Mouse (Mus musculus): ENCODE measurements at regions not wholly inside any gene's neighbourhood (a gene's known extent, or its start where the extent isn't known, plus 50 kb on each side); places are given as distances from the start of the nearest gene placed in this dataset.

DNA sequence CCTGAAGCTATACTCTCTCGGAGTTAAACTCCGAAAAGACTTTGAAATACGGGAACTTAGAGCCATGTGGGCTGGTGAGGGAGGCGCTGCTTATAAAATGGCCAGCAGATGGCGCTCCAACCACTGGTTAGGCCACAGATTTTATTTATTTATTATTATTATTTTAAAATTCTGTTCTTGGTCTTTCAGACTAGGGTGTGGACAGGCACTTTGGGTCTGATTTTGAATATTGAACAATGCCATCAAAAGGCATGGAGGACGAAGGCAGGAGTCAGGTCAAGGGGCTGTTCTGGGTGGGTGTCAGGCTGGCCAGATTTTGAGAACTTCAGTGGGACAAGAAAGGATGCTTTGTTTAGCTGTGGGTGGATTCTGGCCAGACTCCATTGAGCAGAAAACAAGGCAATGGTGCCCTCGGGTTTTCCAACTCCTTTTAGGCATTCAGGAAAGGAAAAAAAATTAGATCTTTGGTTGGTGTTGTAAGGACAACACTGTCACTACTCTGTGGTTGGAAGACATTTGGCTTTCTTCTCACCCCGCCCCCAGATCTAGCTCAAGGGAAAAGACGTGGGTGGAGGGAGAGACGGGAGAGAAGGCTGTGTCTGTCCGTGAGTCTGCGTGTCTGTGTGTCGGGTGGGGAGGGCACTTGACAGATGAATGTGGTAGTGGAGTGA, 319.5 kb downstream of the Med13l start:
- peak; percentile 91 for DNase-seq (ENCODE audit: low spot score)

- DNase-seq (ENCODE audit: low spot score): no peak
Measured at GRCm38 (mm10) chr5:118880546-118880945, 320.1 kb downstream of the Med13l start.

GRCm38 (mm10) chr5:118881886-118882285, 321.4 kb downstream of the Med13l start:
- DNase-seq (ENCODE audit: low spot score): no peak

GRCm38 (mm10) chr5:118888131-118888530, 327.7 kb downstream of the Med13l start:
- DNase-seq (ENCODE audit: low spot score): no peak

DNA sequence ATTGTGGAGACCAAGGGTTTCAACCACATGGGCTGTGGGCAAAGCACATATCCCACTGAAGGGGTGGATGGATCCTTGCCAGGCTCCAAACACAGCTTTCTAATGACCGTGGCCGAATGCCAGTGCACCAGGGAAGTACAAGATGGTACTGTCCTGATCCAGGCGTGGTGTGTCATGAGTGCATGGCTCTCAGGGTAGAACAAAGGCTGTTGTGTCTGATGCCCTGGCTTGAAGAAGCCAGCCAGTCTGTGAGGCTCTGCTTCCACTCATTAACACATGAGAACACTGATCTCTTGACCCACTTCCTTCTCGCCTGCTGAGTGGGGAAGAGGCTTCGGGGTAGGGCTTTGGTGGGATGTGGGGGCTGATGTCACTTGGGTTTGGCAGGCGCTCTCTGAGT, 330.7 kb downstream of the Med13l start:
- DNase-seq (ENCODE audit: low spot score): no peak

DNA sequence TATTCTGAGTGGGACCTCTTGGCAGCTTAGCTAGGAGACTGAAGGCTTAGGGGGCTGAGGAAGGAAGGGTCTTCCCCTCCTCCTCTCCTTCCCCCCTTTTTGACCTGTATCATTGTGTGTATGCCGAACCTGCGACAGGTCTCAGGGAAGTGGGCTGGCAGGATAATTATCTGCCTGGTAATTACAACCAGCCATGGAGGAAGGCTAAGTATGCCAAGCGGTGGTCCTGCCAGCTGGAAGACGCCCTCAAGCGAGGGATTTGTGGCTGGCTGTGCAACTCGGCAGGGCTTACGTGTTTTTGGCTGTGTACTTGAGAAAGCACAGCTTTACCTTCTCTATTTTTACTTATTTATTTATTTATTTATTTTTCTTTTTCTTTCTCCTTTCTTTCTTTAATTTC, 347.7 kb downstream of the Med13l start:
- no peak for DNase-seq (ENCODE audit: low spot score)

DNA sequence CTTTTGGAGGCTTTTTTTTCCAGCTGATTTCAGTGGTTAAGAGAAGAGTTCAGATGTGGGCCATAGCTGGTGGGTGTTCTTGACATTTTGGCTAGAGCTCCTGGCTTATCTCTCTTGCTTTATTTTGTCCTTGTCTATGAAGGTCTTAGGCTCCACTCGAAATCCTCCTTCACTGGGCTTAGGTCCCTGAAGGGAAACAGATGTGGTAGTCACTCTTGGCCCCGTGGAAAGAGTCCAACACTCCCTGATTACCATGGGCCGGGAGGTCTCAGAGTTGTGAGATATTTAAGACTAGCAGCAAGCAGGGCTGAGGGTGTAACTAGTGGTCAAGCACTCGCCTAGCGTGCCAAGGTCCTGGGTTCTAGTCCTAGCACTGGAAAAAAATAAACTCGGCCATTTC, 349.3 kb downstream of the Med13l start:
- no peak for DNase-seq (ENCODE audit: low spot score)

- DNase-seq (ENCODE audit: low spot score): no peak
Measured at GRCm38 (mm10) chr5:118914191-118914750, 353.8 kb downstream of the Med13l start.

GRCm38 (mm10) chr5:118923357-118923756, 362.9 kb downstream of the Med13l start:
- DNase-seq (ENCODE audit: low spot score): no peak

DNA sequence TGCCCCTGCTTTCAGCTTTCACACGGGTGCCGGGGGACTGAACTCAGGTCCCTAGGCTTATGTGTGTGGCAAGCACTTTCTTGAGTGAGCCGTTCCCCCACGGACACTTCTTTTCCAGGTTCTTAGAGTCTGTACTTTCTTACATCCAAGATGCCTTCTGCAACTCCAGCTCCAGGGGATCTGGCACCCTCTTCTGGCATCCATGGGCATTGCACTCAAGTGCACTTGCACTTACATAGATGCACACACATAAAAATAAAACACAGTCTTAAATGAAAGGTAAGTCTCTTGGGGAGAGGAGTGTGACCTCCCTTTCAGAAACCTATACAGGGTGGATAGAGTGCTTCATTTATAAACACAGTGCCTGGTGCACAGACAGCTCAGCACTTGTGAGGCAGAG, 368.6 kb downstream of the Med13l start:
- DNase-seq (ENCODE audit: low spot score): no peak

DNA sequence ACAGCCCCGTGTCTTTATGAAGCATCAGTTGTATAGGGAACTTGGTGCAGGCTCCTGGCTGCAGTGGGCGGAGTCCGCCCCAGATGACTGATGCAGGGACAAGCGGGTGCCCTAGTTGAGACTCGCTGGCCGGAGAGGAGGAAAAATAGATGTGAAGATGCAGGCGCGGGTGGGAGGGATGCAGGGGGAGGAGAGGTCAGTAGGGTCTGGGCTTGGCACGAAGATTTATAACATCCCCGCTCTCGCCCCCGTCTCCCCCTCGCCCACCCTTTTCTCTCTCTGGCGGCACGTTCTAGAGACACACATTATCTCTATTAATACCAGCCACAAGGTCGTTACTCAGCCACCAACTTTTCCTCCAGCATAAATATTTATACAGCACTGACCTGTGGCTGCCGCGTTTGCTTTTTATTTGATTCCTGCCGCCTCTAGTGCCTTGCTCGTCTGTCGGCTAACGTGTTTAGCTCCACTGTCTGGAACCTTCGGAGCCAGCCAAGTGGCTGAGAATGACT, 369.6 kb downstream of the Med13l start:
- DNase-seq (ENCODE audit: low spot score): no peak

- no peak for DNase-seq (ENCODE audit: low spot score)
Measured at GRCm38 (mm10) chr5:118939336-118940039, 379.0 kb downstream of the Med13l start.

- no peak for DNase-seq (ENCODE audit: low spot score)
Measured at GRCm38 (mm10) chr5:118944256-118944655, 383.8 kb downstream of the Med13l start.

- DNase-seq (ENCODE audit: low spot score): no peak
Measured at GRCm38 (mm10) chr5:118946090-118946489, 385.6 kb downstream of the Med13l start.

DNA sequence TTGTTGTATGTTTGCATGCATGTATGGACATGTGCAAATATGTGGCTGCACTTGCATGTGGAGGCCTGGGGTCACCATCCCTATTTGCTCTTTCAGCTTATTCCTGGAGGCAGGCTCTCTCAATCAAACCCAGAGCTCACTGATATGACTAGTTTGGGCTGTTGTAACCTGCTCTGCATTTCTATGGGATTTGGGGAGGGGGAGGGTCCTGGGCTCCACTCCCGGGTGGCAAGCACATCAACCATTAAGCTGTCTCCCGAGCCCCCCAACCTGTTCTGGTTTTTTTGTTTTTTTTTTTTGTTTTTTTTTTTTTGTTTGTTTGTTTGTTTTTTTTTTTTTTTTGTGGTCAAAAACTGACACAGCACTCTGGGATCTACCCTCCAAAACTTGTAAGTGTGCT, 386.5 kb downstream of the Med13l start:
- no peak for DNase-seq (ENCODE audit: low spot score)

- no peak for DNase-seq (ENCODE audit: low spot score)
Measured at GRCm38 (mm10) chr5:118948119-118948786, 387.8 kb downstream of the Med13l start.

GRCm38 (mm10) chr5:118951067-118951466, 390.6 kb downstream of the Med13l start:
- DNase-seq (ENCODE audit: low spot score): peak; percentile 56

DNA sequence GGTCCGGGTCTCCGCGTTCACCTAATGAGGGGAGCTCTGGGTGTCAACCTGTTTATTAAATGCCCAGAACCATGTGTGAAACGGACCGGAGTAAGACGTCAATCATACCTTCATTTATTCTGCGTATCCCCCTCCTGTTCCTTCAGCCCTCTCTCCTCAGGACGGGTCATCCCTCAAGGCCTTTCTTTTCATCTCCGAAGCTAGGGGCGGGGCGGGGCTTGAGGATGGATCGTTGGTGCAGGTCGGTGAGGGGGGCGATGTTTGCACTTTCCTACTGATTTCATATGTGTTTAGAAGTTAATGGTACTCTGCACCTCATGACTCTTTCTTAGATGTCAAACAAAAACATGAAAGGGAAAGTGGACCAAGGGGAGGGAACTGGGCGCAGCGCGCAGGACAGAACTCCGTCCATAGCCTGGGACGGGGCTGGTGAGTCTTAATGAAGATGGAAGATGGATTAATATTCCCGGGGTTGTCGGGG, 400.1 kb downstream of the Med13l start:
- no peak for DNase-seq (ENCODE audit: low spot score)

GRCm38 (mm10) chr5:118961091-118961490, 400.6 kb downstream of the Med13l start:
- no peak for DNase-seq (ENCODE audit: low spot score)

DNA sequence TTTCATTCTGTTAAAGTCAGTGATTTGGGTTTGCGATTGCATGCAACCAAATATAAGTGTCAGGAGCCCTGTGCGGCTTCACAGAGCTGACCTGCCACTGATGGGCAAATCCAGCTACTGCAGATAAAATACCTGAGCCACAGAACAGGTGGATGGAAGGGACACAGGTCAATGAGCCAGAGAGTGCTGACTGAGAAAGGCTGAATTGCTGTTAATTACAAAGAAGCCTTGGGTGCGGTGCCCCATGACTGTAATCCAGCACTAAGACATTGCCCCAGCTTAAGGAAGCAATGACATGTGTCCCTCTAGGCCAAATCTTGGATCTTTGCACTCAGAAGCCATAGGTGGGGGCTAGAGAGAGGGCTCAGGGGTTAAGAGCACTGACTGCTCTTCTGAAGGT, 401.7 kb downstream of the Med13l start:
- DNase-seq (ENCODE audit: low spot score): no peak

DNA sequence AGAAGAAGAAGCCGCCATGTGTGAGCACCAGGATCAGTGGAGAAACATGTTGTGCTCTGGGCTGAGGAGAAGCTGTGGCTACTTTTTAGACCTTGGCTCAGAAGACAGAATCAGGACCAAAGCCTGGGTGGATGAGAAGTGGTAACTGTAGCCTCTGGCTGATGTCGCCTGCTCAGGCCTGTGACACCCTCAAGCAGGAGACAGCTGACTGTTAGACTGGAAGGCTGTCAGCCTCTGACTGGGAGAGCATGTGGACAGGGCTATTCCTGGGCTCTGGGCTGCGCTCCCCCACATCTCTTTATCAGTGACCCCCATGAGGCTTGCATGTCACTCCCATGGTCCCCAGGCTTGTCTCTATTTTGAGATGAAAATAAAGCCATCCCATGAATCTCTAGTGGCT, 402.5 kb downstream of the Med13l start:
- DNase-seq (ENCODE audit: low spot score): no peak

- no peak for DNase-seq (ENCODE audit: low spot score)
Measured at GRCm38 (mm10) chr5:118966901-118967300, 406.4 kb downstream of the Med13l start.

- DNase-seq (ENCODE audit: low spot score): no peak
Measured at GRCm38 (mm10) chr5:118967718-118968117, 407.2 kb downstream of the Med13l start.
